Mouse (Mus musculus) midbrain, embryonic 15.5 days (tissue): ENCODE results near the gene Crkl. TPM values are rescaled to one million over a fixed set of nuclear protein-coding genes. Genes with fewer than 3 reads are reported as not detected.

Source experiments
- ATAC-seq: fragments of 200-750 bp; cut with Nextera tagmentation; replicated peaks from 2 replicates; pipeline ENCODE4 v1.8.0; 2017; ENCODE audit warnings: moderate TSS enrichment
- H3K27ac ChIP-seq: fragments of 300-500 bp; sonication (generic); 2 replicates; pipeline ENCODE4 v1.5.1; 2015; ENCODE audit warnings: mild to moderate bottlenecking, inconsistent platforms
- H3K27me3 ChIP-seq: fragments of 300-500 bp; sonication (generic); replicated peaks from 2 replicates; pipeline ENCODE4 v1.6.1; 2015; ENCODE audit warnings: inconsistent platforms
- H3K36me3 ChIP-seq: fragments of 300-500 bp; sonication (generic); replicated peaks from 2 replicates; pipeline ENCODE4 v1.6.1; 2015; ENCODE audit warnings: inconsistent platforms
- H3K4me1 ChIP-seq: fragments of 300-500 bp; sonication (generic); 2 replicates; pipeline ENCODE4 v1.6.1; 2015; ENCODE audit warnings: inconsistent platforms
- H3K4me2 ChIP-seq: fragments of 300-500 bp; sonication (generic); 2 replicates; pipeline ENCODE4 v1.6.1; 2015; ENCODE audit warnings: inconsistent platforms, mild to moderate bottlenecking, moderate library complexity
- H3K4me3 ChIP-seq: fragments of 300-500 bp; sonication (generic); 2 replicates; pipeline ENCODE4 v1.5.1; 2015; ENCODE audit warnings: mild to moderate bottlenecking, inconsistent platforms
- H3K9ac ChIP-seq: fragments of 300-500 bp; sonication (generic); 2 replicates; pipeline ENCODE4 v1.6.1; 2015; ENCODE audit warnings: mild to moderate bottlenecking, inconsistent platforms
- H3K9me3 ChIP-seq: fragments of 300-500 bp; sonication (generic); 2 replicates; pipeline ENCODE4 v1.6.1; 2016; ENCODE audit warnings: inconsistent platforms
- WGBS: fragments of 180-500 bp; shearing (Covaris S2); methylation state at CpG from one replicate; pipeline ENCODE4 v1.1.7; 2015; ENCODE audit warnings: mixed read lengths; 5-methylcytosine and 5-hydroxymethylcytosine counted together
- polyA plus RNA-seq: library from polyadenylated mRNA; unstranded; fragments of >200 nt; fragmentation: Nextera tagmentation; extraction: Ambion mirVana; gene quantifications from 2 replicates; pipeline ENCODE4 v1.2.1, GENCODE M21; 2015

Gene Crkl
- polyA plus RNA-seq, 1 experiment from 2014 or later: 83.2 TPM

DNA sequence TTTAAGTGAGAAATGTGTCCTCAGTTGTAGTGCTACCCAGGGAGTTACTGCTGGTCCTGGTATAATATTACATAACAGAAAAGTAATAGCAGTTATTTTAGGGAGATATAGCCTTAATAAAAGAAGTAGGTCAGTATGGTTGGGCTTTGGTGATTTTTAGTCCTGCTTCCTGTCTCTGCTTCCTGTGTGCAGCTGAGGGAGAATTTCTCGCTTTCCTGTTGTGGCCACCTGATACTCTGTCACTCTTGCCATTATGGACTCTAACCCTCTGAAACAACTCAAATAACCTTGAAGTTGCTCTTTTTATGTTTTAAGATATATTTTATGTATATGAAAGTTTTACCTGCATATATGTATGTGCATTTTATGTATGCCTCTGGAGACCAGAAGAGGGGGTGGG lies 9.8 kb downstream of the Crkl start:
- no peaks in the 10 kb centered on the region for H3K9me3 ChIP-seq
- no peak overlapping the region for H3K9ac ChIP-seq
- WGBS: 98% methylated on average over 1 of the region's 1 CpGs
- H3K4me3 ChIP-seq: no peak overlapping the region
- peaks cover 11% of the 10 kb centered on the region; the same call in 1 of the 2 replicates for H3K36me3 ChIP-seq
- peaks cover 3% of the 10 kb centered on the region; the same call in 1 of the 2 replicates for H3K4me1 ChIP-seq
- no peak overlapping the region for H3K27ac ChIP-seq
- H3K4me2 ChIP-seq: no peak overlapping the region
- no peak for ATAC-seq
- H3K27me3 ChIP-seq: no peaks in the 10 kb centered on the region

DNA sequence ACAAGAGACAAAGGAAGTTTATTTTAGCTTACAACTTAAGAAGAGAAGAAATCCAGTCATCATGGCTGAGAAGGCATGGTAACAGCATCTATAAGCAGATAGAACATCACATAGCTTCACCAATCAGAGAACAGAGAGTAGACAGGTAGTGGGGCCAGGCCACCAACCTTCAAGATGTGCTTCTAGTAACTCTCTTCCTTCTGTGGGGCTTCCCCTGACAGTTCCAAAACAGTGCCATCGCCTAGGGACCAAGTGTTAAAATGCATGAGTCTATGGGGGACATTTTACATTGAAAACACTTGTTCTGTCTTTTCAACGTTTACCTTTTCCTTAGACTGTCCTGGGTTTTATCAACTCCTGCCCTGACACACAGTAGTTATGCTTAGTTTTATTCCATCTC lies 11.4 kb downstream of the Crkl start:
- ATAC-seq: no peak
- 0 out of 2 replicates have a peak, but pooled peaks cover 3% of the 10 kb centered on the region for H3K4me1 ChIP-seq
- no peak overlapping the region for H3K9ac ChIP-seq

DNA sequence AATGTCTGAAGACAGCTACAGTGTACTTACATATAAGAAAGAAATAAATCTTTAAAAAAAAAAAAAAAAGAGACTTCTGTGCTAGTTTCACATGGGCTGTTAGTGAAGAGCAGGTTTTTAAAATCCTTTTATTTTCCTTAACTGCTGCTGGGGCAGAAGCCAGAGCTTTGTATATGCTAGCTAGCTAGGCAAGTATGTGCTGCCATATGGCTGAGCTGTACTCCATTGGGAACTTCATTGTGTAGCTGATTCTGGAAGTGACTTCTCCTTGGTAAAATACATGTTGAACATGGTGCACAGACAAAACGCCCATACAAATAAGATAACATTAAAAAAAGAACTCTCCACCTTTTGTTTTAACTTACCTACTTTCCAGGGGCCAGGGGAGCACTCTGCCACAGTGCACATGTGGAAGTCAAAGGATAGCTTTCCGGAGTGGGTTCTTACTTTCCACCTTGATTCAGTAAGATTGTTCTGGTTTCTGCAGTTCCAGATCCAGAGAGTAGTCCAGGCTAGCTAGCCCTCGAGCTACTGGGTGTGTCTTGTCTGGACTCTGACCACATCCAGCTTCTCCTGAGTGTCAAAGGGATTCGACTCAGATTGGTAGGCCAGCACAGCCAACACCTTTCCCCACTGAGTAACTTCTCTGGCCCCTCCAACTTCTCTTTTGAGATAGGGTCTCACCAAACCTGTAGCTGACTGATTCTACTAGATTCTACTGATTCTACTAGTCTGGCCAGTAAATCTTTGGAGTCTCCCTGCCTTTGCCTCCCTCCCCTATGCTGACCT lies 15.3 kb downstream of the Crkl start:
- H3K36me3 ChIP-seq: peaks cover 5% of the 10 kb centered on the region; the same call in 1 of the 2 replicates
- no peaks in the 10 kb centered on the region for H3K27me3 ChIP-seq
- H3K4me3 ChIP-seq: no peak overlapping the region
- WGBS: 93% methylated on average over 4 of the region's 4 CpGs
- no peak overlapping the region for H3K9ac ChIP-seq
- no peak overlapping the region for H3K4me2 ChIP-seq
- H3K27ac ChIP-seq: no peak overlapping the region
- ATAC-seq: no peak
- no peaks in the 10 kb centered on the region for H3K9me3 ChIP-seq
- no peaks in the 10 kb centered on the region for H3K4me1 ChIP-seq

More for the DNA sequence above, 11.4 kb downstream of the Crkl start:
- Histone ChIP-seq H3K27me3 (no peaks in the 10 kb centered on the region), H3K4me3 (no peak overlapping the region), H3K4me2 (no peak overlapping the region), H3K27ac (no peak overlapping the region), H3K9me3 (no peaks in the 10 kb centered on the region), H3K36me3 (peaks cover 11% of the 10 kb centered on the region; the same call in 1 of the 2 replicates)
- WGBS: 81% methylated on average over 2 of the region's 2 CpGs

GRCm38 (mm10) chr16:17472498-17472897 lies 20.7 kb downstream of the Crkl start:
- no peak for ATAC-seq

GRCm38 (mm10) chr16:17474091-17474490 lies 22.3 kb downstream of the Crkl start:
- Histone ChIP-seq H3K9ac (no peak overlapping the region), H3K27me3 (no peaks in the 10 kb centered on the region), H3K27ac (no peak overlapping the region), H3K9me3 (no peaks in the 10 kb centered on the region), H3K4me1 (peaks cover 22% of the 10 kb centered on the region), H3K4me3 (no peak overlapping the region), H3K36me3 (peaks cover 5% of the 10 kb centered on the region; the same call in 1 of the 2 replicates), H3K4me2 (no peak overlapping the region)
- no peak for ATAC-seq

More at GRCm38 (mm10) chr16:17472498-17472897, 20.7 kb downstream of the Crkl start:
- Histone ChIP-seq H3K36me3 (peaks cover 5% of the 10 kb centered on the region; the same call in 1 of the 2 replicates), H3K4me3 (no peak overlapping the region), H3K9ac (no peak overlapping the region), H3K4me2 (no peak overlapping the region), H3K4me1 (peaks cover 8% of the 10 kb centered on the region), H3K9me3 (no peaks in the 10 kb centered on the region), H3K27ac (no peak overlapping the region), H3K27me3 (no peaks in the 10 kb centered on the region)
- 89% methylated on average over 6 of the region's 6 CpGs for WGBS

- Histone ChIP-seq H3K36me3 (peaks cover 4% of the 10 kb centered on the region; the same call in 1 of the 2 replicates), H3K4me3 (no peak overlapping the region), H3K9me3 (no peaks in the 10 kb centered on the region), H3K27me3 (no peaks in the 10 kb centered on the region), H3K4me2 (no peak overlapping the region), H3K27ac (no peak overlapping the region), H3K9ac (no peak overlapping the region), H3K4me1 (peaks cover 22% of the 10 kb centered on the region)
- ATAC-seq: no peak
- 90% methylated on average over 2 of the region's 2 CpGs for WGBS
Measured at GRCm38 (mm10) chr16:17474761-17475160, 23.0 kb downstream of the Crkl start.

DNA sequence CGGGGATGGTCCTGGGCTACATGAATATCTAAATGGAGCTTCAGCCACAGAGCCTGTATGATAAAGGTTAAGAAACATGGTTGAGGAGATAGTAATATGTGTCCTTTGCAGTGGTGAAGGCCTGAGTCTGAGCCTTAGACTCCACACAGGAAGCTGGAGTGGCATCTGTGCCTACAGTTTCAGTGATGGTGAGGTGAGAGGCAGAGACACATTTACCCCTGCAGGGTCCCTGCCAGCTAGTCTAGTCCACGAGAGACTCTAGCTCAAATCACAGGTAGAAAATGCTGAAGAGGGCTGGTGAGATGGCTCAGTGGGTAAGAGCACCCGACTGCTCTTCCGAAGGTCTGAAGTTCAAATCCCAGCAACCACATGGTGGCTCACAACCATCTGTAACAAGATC lies 23.5 kb downstream of the Crkl start:
- H3K9me3 ChIP-seq: no peaks in the 10 kb centered on the region
- no peak overlapping the region for H3K27ac ChIP-seq
- no peak overlapping the region for H3K4me2 ChIP-seq
- no peak for ATAC-seq
- WGBS: 92% methylated on average over 4 of the region's 4 CpGs
- no peaks in the 10 kb centered on the region for H3K27me3 ChIP-seq
- H3K4me1 ChIP-seq: peaks cover 22% of the 10 kb centered on the region
- no peak overlapping the region for H3K9ac ChIP-seq
- H3K36me3 ChIP-seq: no peaks in the 10 kb centered on the region
- no peak overlapping the region for H3K4me3 ChIP-seq

DNA sequence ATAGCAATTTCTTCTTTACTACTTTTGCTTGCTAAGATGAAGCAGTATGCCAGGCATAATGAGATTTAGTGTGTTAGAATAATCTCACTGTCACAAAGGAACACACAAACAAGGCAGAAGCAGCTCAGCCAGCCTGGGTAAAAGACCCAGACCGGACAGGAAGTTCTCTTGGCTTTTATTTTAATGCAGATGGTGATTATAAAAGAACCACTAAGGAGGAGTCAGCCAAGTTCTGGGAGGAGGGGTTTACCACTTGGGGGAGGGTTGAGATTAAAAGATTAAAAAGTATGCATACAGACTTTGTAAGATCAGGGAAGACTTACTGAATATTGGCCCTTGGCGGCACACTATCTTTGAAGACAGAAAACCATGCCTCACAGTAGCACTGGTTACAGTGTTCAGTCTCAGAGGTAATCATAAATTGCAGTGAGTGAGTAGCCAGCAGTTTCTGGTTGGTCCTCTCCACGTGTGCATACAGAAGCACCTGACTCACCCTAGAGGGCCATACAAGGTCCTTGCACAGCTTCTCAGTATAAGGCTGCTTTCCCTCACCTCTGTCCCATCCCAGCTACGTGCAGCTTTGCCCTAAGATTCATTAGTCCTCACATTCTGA lies 26.6 kb downstream of the Crkl start:
- WGBS: 73% methylated on average over 4 of the region's 4 CpGs
- H3K27me3 ChIP-seq: no peaks in the 10 kb centered on the region
- H3K4me3 ChIP-seq: no peak overlapping the region
- no peaks in the 10 kb centered on the region for H3K9me3 ChIP-seq
- 0 out of 2 replicates have a peak overlapping the region, but pooled peaks have one; percentile 14 for H3K27ac ChIP-seq
- H3K4me1 ChIP-seq: peaks cover 17% of the 10 kb centered on the region
- no peak overlapping the region for H3K9ac ChIP-seq
- H3K36me3 ChIP-seq: no peaks in the 10 kb centered on the region
- ATAC-seq: no peak
- no peak overlapping the region for H3K4me2 ChIP-seq

- H3K9me3 ChIP-seq: no peaks in the 10 kb centered on the region
- no peak for ATAC-seq
- peaks cover 19% of the 10 kb centered on the region for H3K36me3 ChIP-seq
- H3K4me1 ChIP-seq: peaks cover 18% of the 10 kb centered on the region
- no peak overlapping the region for H3K9ac ChIP-seq
- no peak overlapping the region for H3K4me2 ChIP-seq
- H3K27ac ChIP-seq: no peak overlapping the region
- 96% methylated on average over 2 of the region's 2 CpGs for WGBS
- no peaks in the 10 kb centered on the region for H3K27me3 ChIP-seq
- H3K4me3 ChIP-seq: no peak overlapping the region
Measured at GRCm38 (mm10) chr16:17481465-17481864, 29.7 kb downstream of the Crkl start.

GRCm38 (mm10) chr16:17486505-17486904 lies 34.7 kb downstream of the Crkl start:
- no peak overlapping the region for H3K4me3 ChIP-seq
- peaks cover 19% of the 10 kb centered on the region for H3K36me3 ChIP-seq
- no peak for ATAC-seq
- WGBS: 28% methylated on average over 3 of the region's 3 CpGs
- H3K9me3 ChIP-seq: no peaks in the 10 kb centered on the region
- peaks cover 9% of the 10 kb centered on the region for H3K27me3 ChIP-seq
- H3K27ac ChIP-seq: no peak overlapping the region
- H3K9ac ChIP-seq: no peak overlapping the region
- H3K4me2 ChIP-seq: no peak overlapping the region
- H3K4me1 ChIP-seq: peaks cover 14% of the 10 kb centered on the region

GRCm38 (mm10) chr16:17488478-17489468 lies 37.0 kb downstream of the Crkl start:
- peaks cover 14% of the 10 kb centered on the region for H3K4me1 ChIP-seq
- no peaks in the 10 kb centered on the region for H3K9me3 ChIP-seq
- H3K27ac ChIP-seq: no peak overlapping the region
- peaks cover 16% of the 10 kb centered on the region for H3K36me3 ChIP-seq
- peak overlapping the region; percentile 65 for H3K4me2 ChIP-seq
- WGBS: 46% methylated on average over 14 of the region's 14 CpGs
- peak overlapping the region; percentile 37 for H3K9ac ChIP-seq
- peaks cover 9% of the 10 kb centered on the region for H3K27me3 ChIP-seq
- H3K4me3 ChIP-seq: peak overlapping the region; percentile 37
- ATAC-seq: 0 out of 2 replicates have a peak, but pooled peaks have one; percentile 15
